Mouse (Mus musculus): ENCODE data around the gene AC131692.1. TPM values are rescaled to one million over a fixed set of nuclear protein-coding genes. Genes with fewer than 3 reads are reported as not detected.

AC131692.1 gene
- polyA plus RNA-seq, 1 experiment from 2014 or later, result not detected

DNA sequence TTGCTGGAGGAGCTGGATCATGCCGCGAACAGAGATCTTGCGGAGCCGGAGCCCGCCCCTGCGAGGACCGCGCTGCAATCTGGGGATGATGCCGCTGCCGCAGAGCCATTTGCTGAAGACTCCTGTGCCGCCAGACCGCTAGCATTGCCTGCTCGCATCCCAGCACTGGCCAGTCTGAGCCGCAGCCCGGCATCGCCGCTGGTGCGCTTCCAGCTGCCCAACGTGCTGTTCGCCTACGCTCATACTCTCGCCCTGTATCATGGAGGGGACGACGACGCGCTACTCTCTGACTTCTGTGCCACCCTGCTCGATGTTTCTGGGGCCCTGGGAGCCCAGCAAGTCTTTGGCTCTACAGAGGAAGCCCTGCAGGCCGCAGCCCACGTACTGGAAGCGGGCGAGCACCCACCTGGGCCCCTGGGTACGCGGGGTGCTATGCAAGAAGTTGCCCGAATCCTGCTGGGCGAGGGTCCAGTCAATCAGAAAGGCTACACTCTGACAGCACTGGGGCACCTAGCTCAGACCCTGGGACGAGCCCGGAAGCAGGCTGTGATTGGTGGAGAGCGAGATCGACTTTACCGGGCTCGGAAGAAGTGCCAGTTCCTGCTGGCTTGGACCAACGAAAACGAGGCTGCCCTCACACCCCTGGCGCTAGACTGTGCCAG, 32.4 kb upstream of the AC131692.1 start:
- H3K9ac ChIP-seq (ENCODE audit: low read length), result peak overlapping the region; percentile 96
- peak overlapping the region; percentile 81 to 94 for H3K27ac ChIP-seq (replicated peaks in 1 of 2; ENCODE audit: control insufficient read depth in 1 of 2, insufficient read depth in 1 of 2, low read depth in 2 of 2, low read length in 2 of 2)
- peaks cover 18% of the 10 kb centered on the region for H3K36me3 ChIP-seq (ENCODE audit: control insufficient read depth, insufficient read depth, low read length)
- WGBS, result 2% methylated on average over 44 of the region's 44 CpGs
- H3K27me3 ChIP-seq (ENCODE audit: control insufficient read depth, insufficient read depth, low read length), result no peaks in the 10 kb centered on the region
- H3K4me3 ChIP-seq (ENCODE audit: control insufficient read depth in 1 of 2, insufficient read depth in 1 of 2, low read depth in 1 of 2, low read length in 2 of 2), result peak overlapping the region; percentile 70 to 91
- H3K9me3 ChIP-seq (ENCODE audit: control insufficient read depth, low read length), result no peaks in the 10 kb centered on the region
- peak overlapping the region; percentile 98 for H3K4me2 ChIP-seq (ENCODE audit: low read length)
- peaks cover 12 to 33% of the 10 kb centered on the region in 2 experiments for H3K4me1 ChIP-seq (ENCODE audit: control insufficient read depth in 2 of 2, insufficient read depth in 2 of 2, low read length in 2 of 2)
- no peak for ATAC-seq (ENCODE audit: insufficient number of reproducible peaks, insufficient read depth, low FRiP score, low read depth)

DNA sequence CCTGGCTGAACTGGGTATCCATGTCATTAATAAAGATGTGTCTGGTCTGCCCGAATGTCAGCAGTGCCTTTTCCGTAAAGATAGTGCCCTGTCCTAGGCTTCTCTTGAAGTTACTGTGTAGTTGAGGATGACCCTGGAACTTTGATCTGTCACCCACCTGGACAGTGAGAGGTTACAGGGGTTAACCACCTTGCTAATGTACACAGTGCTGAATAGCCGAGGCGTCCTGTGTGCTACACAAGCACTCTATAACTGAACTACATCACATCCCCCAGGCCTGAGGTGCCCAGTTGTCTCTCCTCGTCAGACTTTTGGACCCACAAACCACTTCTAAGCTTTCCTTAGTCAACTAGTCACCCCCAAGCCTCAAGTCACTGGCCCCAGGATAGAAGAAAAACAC, 31.8 kb upstream of the AC131692.1 start:
- Histone ChIP-seq H3K27ac (replicated peaks in 1 of 2; ENCODE audit: control insufficient read depth in 1 of 2, insufficient read depth in 1 of 2, low read depth in 2 of 2, low read length in 2 of 2) (peak overlapping the region in 1 of 2 experiments; percentile 94; a peak in 1 of 4 replicates), H3K4me2 (ENCODE audit: low read length) (peak overlapping the region; percentile 98), H3K9me3 (ENCODE audit: control insufficient read depth, low read length) (no peaks in the 10 kb centered on the region), H3K27me3 (ENCODE audit: control insufficient read depth, insufficient read depth, low read length) (no peaks in the 10 kb centered on the region), H3K36me3 (ENCODE audit: control insufficient read depth, insufficient read depth, low read length) (peaks cover 18% of the 10 kb centered on the region), H3K9ac (ENCODE audit: low read length) (peak overlapping the region; percentile 96), H3K4me1 (ENCODE audit: control insufficient read depth in 2 of 2, insufficient read depth in 2 of 2, low read length in 2 of 2) (peaks cover 18 to 37% of the 10 kb centered on the region in 2 experiments), H3K4me3 (ENCODE audit: control insufficient read depth in 1 of 2, insufficient read depth in 1 of 2, low read depth in 1 of 2, low read length in 2 of 2) (peak overlapping the region; percentile 70 to 91)
- WGBS, result 65% methylated on average over 5 of the region's 5 CpGs
- ATAC-seq (ENCODE audit: insufficient number of reproducible peaks, insufficient read depth, low FRiP score, low read depth), result no peak

DNA sequence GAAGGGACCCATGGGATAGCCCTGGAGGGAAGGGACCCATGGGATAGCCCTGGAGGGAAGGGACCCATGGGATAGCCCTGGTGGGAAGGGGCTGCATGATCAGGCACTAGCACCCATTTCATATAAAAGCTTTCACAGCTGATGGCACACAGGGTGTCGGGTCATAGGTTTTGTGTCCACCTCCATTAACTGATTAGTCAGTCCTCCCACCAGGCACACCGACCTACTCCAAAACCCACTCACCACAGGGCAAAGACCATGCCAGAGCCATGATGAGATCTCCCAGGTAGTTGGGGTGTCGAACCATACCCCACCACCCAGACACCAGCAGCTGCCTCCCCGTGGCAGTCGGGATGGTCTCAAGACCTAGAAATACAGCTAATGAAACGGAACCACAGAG, 31.1 kb upstream of the AC131692.1 start:
- H3K4me3 ChIP-seq (ENCODE audit: control insufficient read depth in 1 of 2, insufficient read depth in 1 of 2, low read depth in 1 of 2, low read length in 2 of 2), result no peak overlapping the region

DNA sequence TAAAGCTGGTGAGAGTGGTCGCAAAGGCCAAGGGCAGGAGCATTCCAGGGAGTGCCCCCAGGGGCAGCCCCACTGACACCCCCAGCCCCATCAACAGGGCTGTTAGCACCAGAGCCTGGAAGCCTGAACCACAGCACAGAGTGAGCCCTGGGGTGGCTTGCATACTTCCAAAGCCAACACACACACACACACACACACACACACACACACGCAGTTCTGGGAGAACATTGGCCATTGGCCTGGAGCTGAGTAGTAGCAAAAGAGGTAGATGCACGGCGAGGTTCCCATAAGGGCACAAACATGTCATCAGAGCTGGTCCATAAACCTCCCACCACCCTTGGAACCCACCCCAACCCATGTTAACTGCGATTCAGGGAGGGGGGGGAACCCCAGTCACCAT, 27.6 kb upstream of the AC131692.1 start:
- H3K27ac ChIP-seq (replicated peaks in 1 of 2; ENCODE audit: control insufficient read depth in 1 of 2, insufficient read depth in 1 of 2, low read depth in 2 of 2, low read length in 2 of 2), result peak overlapping the region in 1 of 2 experiments; percentile 39; a peak in 1 of 4 replicates

More for the DNA sequence above, 31.1 kb upstream of the AC131692.1 start:
- Histone ChIP-seq H3K27me3 (ENCODE audit: control insufficient read depth, insufficient read depth, low read length) (no peaks in the 10 kb centered on the region), H3K9me3 (ENCODE audit: control insufficient read depth, low read length) (no peaks in the 10 kb centered on the region), H3K27ac (replicated peaks in 1 of 2; ENCODE audit: control insufficient read depth in 1 of 2, insufficient read depth in 1 of 2, low read depth in 2 of 2, low read length in 2 of 2) (no peak overlapping the region), H3K36me3 (ENCODE audit: control insufficient read depth, insufficient read depth, low read length) (peaks cover 18% of the 10 kb centered on the region), H3K9ac (ENCODE audit: low read length) (no peak overlapping the region), H3K4me1 (ENCODE audit: control insufficient read depth in 2 of 2, insufficient read depth in 2 of 2, low read length in 2 of 2) (peaks cover 21 to 42% of the 10 kb centered on the region in 2 experiments), H3K4me2 (ENCODE audit: low read length) (no peak overlapping the region)
- ATAC-seq (ENCODE audit: insufficient number of reproducible peaks, insufficient read depth, low FRiP score, low read depth), result no peak
- 92% methylated on average over 6 of the region's 6 CpGs for WGBS

DNA sequence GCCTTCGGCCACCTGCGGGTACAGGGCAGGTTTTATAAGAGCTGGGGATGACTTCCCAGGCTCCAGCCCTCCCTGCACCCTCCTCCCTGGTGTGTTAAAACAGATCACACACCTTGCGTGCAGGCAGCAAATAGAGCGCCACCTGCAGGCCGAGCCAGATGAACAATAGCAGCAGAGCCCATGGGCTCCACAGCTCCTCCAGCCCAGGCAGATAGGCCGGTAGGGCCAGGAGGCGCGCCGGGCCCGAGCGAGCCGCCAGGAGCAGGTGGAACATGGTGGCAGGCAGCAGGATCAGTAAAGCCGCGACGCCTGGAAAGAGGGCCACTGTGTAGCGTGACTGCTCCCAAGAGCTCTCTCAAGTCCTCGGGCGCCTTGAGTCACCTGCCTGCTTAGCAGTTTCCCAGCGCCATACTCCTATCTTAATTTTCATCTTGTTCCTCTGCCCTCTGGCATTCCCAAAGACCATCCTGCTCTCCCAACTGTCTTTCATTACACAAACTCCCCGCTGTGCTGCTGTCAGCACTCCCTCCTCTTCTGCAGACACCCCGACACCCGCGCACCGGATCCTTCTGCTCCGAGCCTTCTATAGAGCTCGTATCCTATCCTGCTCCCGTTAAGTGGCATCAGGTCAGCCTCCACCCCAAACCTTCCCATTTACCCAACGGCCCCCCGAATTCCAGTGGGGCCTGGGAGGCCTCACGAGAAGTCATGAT, 27.1 kb upstream of the AC131692.1 start:
- Histone ChIP-seq H3K4me3 (ENCODE audit: control insufficient read depth in 1 of 2, insufficient read depth in 1 of 2, low read depth in 1 of 2, low read length in 2 of 2) (peak overlapping the region; percentile 43 to 49), H3K4me1 (ENCODE audit: control insufficient read depth in 2 of 2, insufficient read depth in 2 of 2, low read length in 2 of 2) (peaks cover 20 to 30% of the 10 kb centered on the region in 2 experiments), H3K4me2 (ENCODE audit: low read length) (peak overlapping the region; percentile 96), H3K27ac (replicated peaks in 1 of 2; ENCODE audit: control insufficient read depth in 1 of 2, insufficient read depth in 1 of 2, low read depth in 2 of 2, low read length in 2 of 2) (peak overlapping the region; percentile 39 to 58), H3K27me3 (ENCODE audit: control insufficient read depth, insufficient read depth, low read length) (no peaks in the 10 kb centered on the region), H3K9me3 (ENCODE audit: control insufficient read depth, low read length) (no peaks in the 10 kb centered on the region), H3K9ac (ENCODE audit: low read length) (peak overlapping the region; percentile 65), H3K36me3 (ENCODE audit: control insufficient read depth, insufficient read depth, low read length) (peaks cover 34% of the 10 kb centered on the region)
- WGBS, result 1% methylated on average over 30 of the region's 30 CpGs
- ATAC-seq (ENCODE audit: insufficient number of reproducible peaks, insufficient read depth, low FRiP score, low read depth), result peak; percentile 49; the same call in 1 of the 2 replicates

More for the DNA sequence above, 27.6 kb upstream of the AC131692.1 start:
- 42% methylated on average over 5 of the region's 5 CpGs for WGBS
- H3K4me3 ChIP-seq (ENCODE audit: control insufficient read depth in 1 of 2, insufficient read depth in 1 of 2, low read depth in 1 of 2, low read length in 2 of 2), result peak overlapping the region; percentile 43 to 49
- H3K4me2 ChIP-seq (ENCODE audit: low read length), result peak overlapping the region; percentile 96
- no peaks in the 10 kb centered on the region for H3K27me3 ChIP-seq (ENCODE audit: control insufficient read depth, insufficient read depth, low read length)
- ATAC-seq (ENCODE audit: insufficient number of reproducible peaks, insufficient read depth, low FRiP score, low read depth), result no peak
- peaks cover 22 to 35% of the 10 kb centered on the region in 2 experiments for H3K4me1 ChIP-seq (ENCODE audit: control insufficient read depth in 2 of 2, insufficient read depth in 2 of 2, low read length in 2 of 2)
- H3K9ac ChIP-seq (ENCODE audit: low read length), result peak overlapping the region; percentile 65
- H3K9me3 ChIP-seq (ENCODE audit: control insufficient read depth, low read length), result no peaks in the 10 kb centered on the region
- peaks cover 33% of the 10 kb centered on the region for H3K36me3 ChIP-seq (ENCODE audit: control insufficient read depth, insufficient read depth, low read length)

DNA sequence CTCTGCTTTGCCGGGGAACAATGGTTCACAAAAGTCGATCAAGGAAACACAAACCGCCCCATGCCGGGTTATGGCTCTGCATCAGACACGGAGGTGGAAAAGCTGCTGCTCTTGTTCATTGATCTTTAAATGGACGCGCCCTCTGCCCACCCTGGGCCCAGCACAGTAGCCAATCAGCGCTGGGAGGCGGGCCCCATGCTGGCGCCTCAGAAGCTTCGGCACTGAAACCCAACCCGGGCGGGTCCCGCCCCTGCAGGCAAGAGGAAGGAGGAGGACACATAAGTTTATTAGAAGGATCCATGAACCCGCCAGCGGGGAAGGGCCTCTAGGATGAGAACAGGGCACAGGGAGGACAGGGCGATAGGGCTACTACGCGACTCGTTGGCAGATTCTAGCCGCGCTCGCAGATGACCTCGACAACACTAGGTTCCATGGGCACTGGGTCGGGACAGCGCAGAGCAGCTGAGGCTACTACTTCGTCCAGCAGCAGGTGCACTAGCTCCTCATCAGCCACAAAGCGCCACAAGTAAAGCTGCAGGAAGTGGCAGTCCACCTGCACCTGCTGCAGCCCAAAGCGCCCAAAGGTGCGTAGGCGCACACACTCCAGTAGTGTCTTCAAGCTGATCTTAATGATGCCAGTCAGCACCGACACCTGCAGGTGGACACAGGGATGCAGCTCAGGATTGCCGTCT, 26.3 kb upstream of the AC131692.1 start, which contains the start of gene Tm7sf2:
Gene Tm7sf2, minus strand, starts transcription at position 650 of the 692 bp plus-strand sequence.
- Histone ChIP-seq H3K4me2 (ENCODE audit: low read length) (peak within 1 kb of the TSS; percentile 96), H3K36me3 (ENCODE audit: control insufficient read depth, insufficient read depth, low read length) (peaks cover 38% of the 10 kb centered on the region), H3K4me1 (ENCODE audit: control insufficient read depth in 2 of 2, insufficient read depth in 2 of 2, low read length in 2 of 2) (peaks cover 15 to 23% of the 10 kb centered on the region in 2 experiments), H3K9me3 (ENCODE audit: control insufficient read depth, low read length) (no peaks in the 10 kb centered on the region), H3K9ac (ENCODE audit: low read length) (peak within 1 kb of the TSS; percentile 65), H3K27ac (replicated peaks in 1 of 2; ENCODE audit: control insufficient read depth in 1 of 2, insufficient read depth in 1 of 2, low read depth in 2 of 2, low read length in 2 of 2) (peak within 1 kb of the TSS; percentile 39 to 58), H3K27me3 (ENCODE audit: control insufficient read depth, insufficient read depth, low read length) (no peaks in the 10 kb centered on the region), H3K4me3 (ENCODE audit: control insufficient read depth in 1 of 2, insufficient read depth in 1 of 2, low read depth in 1 of 2, low read length in 2 of 2) (peak within 1 kb of the TSS; percentile 43 to 49)
- peak; percentile 72 for ATAC-seq (ENCODE audit: insufficient number of reproducible peaks, insufficient read depth, low FRiP score, low read depth)
- WGBS, result 12% methylated on average over 33 of the region's 33 CpGs

DNA sequence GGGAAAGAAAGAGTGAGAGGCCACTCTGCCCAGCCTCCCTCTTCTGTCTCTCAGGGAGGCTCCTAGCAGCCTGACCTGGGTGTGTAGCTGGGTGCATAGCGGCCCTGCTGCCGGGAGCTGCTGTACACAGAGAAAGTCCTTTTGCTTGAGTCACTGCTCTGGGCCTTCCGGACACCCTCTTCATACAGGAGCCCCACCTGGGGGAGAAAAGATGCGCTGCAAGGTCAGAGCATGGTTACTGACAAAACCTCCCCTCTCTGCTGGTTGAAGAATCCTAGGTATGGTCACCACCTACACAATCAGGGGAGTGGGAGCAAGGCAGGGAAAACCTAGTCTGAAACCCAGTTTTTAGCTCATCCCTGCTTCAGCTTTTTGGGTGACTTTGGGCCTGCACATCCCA, 25.3 kb upstream of the AC131692.1 start:
- 76% methylated on average over 4 of the region's 4 CpGs for WGBS
- Histone ChIP-seq H3K36me3 (ENCODE audit: control insufficient read depth, insufficient read depth, low read length) (peaks cover 45% of the 10 kb centered on the region), H3K4me2 (ENCODE audit: low read length) (no peak overlapping the region)

More for the DNA sequence above, 25.3 kb upstream of the AC131692.1 start:
- ATAC-seq (ENCODE audit: insufficient number of reproducible peaks, insufficient read depth, low FRiP score, low read depth), result no peak
- H3K27ac ChIP-seq (replicated peaks in 1 of 2; ENCODE audit: control insufficient read depth in 1 of 2, insufficient read depth in 1 of 2, low read depth in 2 of 2, low read length in 2 of 2), result no peak overlapping the region
- no peak overlapping the region for H3K9ac ChIP-seq (ENCODE audit: low read length)
- no peaks in the 10 kb centered on the region for H3K27me3 ChIP-seq (ENCODE audit: control insufficient read depth, insufficient read depth, low read length)
- H3K9me3 ChIP-seq (ENCODE audit: control insufficient read depth, low read length), result no peaks in the 10 kb centered on the region
- no peak overlapping the region for H3K4me3 ChIP-seq (ENCODE audit: control insufficient read depth in 1 of 2, insufficient read depth in 1 of 2, low read depth in 1 of 2, low read length in 2 of 2)
- peaks cover 15 to 22% of the 10 kb centered on the region in 2 experiments for H3K4me1 ChIP-seq (ENCODE audit: control insufficient read depth in 2 of 2, insufficient read depth in 2 of 2, low read length in 2 of 2)

All from heart, embryonic 14.5 days (tissue).